Mouse (Mus musculus) cortical plate, adult 2 months (tissue): Measurements from ENCODE around the gene Wdr46.

Source experiments
- CTCF ChIP-seq: fragments of 200-500 bp; IDR thresholded peaks from 2 replicates; pipeline ENCODE4 v1.5.1; 2011; ENCODE audit warnings: mild to moderate bottlenecking, control low read depth, low read length; ENCODE audit not compliant: insufficient read depth; ENCODE audit errors: extremely low read depth
- POLR2A ChIP-seq: fragments of 200-500 bp; IDR thresholded peaks from 2 replicates; pipeline ENCODE4 v1.6.1; 2011; ENCODE audit warnings: mild to moderate bottlenecking, low read length, control low read depth; ENCODE audit not compliant: insufficient read depth; ENCODE audit errors: extremely low read depth

DNA sequence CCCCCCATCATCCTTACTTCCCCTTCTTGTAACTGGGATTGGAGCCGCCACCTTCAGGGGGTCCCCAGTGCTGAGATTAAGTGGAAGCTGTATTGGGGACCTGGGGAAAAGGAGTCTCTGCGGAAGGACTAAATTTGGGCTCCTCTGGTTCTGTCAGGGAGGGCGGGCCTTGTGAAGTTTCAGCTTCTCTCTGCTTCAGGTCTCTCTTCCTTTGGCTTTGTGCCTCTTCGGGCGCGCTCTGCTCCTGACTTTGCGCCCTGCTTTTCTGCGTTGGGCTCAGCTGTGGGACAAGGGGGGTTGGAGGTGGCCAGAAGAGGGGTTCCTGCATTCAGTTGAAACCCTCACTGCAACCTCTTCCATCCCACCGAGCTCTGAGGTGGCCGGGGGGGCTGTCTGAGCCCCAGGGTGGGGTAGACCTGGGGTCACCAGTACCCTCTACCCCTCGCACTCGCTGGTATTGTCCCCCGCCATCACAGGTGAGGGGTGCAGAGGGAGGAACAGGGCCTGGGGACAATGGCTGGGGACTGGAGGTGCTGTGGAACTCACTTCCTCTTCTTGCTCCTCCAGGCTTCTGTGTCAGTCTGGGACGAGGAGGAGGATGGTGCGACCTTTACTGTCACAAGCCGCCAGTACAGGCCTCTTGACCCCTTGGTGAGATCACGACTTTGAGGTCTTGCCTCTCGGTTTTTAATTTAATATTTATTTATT, 9.1 kb upstream of the Wdr46 start:
- TF ChIP-seq CTCF, result no peak
- no peak for TF ChIP-seq POLR2A
